Mouse (Mus musculus): ENCODE data around the gene Stfa3. TPM values are rescaled to one million over a fixed set of nuclear protein-coding genes. Genes with fewer than 3 reads are reported as not detected.
"Not testable (repeated sequence)": the region's sequence is repeated elsewhere in the genome, so short reads cannot be mapped to it uniquely, and the experiment has no call there.

Gene Stfa3
- not detected for total RNA-seq (2022)

- no peak for DNase-seq (ENCODE audit: low spot score in 2 of 2)
These were observed at the start of gene Stfa3 for GRCm38 (mm10) chr16:36455342-36455802. Gene Stfa3 (minus strand): TSS chr16:36455392.

- no peak for DNase-seq (ENCODE audit: low spot score in 2 of 2)
These were observed 47.1 kb upstream of the Stfa3 start for GRCm38 (mm10) chr16:36502286-36502685.

- no peak for DNase-seq (ENCODE audit: low spot score in 2 of 2)
These were observed 37.2 kb upstream of the Stfa3 start for GRCm38 (mm10) chr16:36492420-36492819.

GRCm38 (mm10) chr16:36476866-36477265 lies 21.7 kb upstream of the Stfa3 start:
- DNase-seq (ENCODE audit: low spot score in 2 of 2): no peak

GRCm38 (mm10) chr16:36475530-36475929 lies 20.3 kb upstream of the Stfa3 start:
- DNase-seq (ENCODE audit: low spot score in 2 of 2): no peak

- DNase-seq (ENCODE audit: low spot score in 2 of 2): no peak
These were observed 19.7 kb upstream of the Stfa3 start for GRCm38 (mm10) chr16:36474849-36475248.

GRCm38 (mm10) chr16:36473217-36474216 lies 18.3 kb upstream of the Stfa3 start:
- peak in 1 of 2 experiments; percentile 50 for DNase-seq (ENCODE audit: low spot score in 2 of 2)

GRCm38 (mm10) chr16:36471066-36471633 lies 16.0 kb upstream of the Stfa3 start:
- DNase-seq (ENCODE audit: low spot score in 2 of 2): no peak

- DNase-seq (ENCODE audit: low spot score in 2 of 2): no peak
These were observed 14.8 kb upstream of the Stfa3 start for GRCm38 (mm10) chr16:36469955-36470478.

- DNase-seq (ENCODE audit: low spot score in 2 of 2): no peak
These were observed 14.2 kb upstream of the Stfa3 start for GRCm38 (mm10) chr16:36469367-36469766.

- no peak for DNase-seq (ENCODE audit: low spot score in 2 of 2)
These were observed 13.7 kb upstream of the Stfa3 start for GRCm38 (mm10) chr16:36468862-36469261.

- no peak for DNase-seq (ENCODE audit: low spot score in 2 of 2)
These were observed 12.7 kb upstream of the Stfa3 start for GRCm38 (mm10) chr16:36467936-36468335.

GRCm38 (mm10) chr16:36465436-36465835 lies 10.2 kb upstream of the Stfa3 start:
- no peak for DNase-seq (ENCODE audit: low spot score in 2 of 2)

- peak in 1 of 2 experiments; percentile 28 for DNase-seq (ENCODE audit: low spot score in 2 of 2)
These were observed 8.9 kb upstream of the Stfa3 start for GRCm38 (mm10) chr16:36464076-36464475.

GRCm38 (mm10) chr16:36460426-36460825 lies 5.2 kb upstream of the Stfa3 start:
- no peak for DNase-seq (ENCODE audit: low spot score in 2 of 2)

GRCm38 (mm10) chr16:36420979-36421378 lies 34.2 kb downstream of the Stfa3 start:
- DNase-seq (ENCODE audit: low spot score in 2 of 2): not testable (repeated sequence)

GRCm38 (mm10) chr16:36408357-36408756 lies 46.8 kb downstream of the Stfa3 start, which contains the start of gene Stfa2:
Gene Stfa2 (minus strand): TSS chr16:36408457.
- no peak for DNase-seq (ENCODE audit: low spot score in 2 of 2)

Other genes starting within 250 kb of the Stfa3 start
- not detected for gene Gm5416, start 245.0 kb downstream of the Stfa3 start, total RNA-seq (2022)
- gene 2010005H15Rik, start 233.9 kb downstream of the Stfa3 start, total RNA-seq (2022): not detected
- gene Stfa1, start 178.4 kb downstream of the Stfa3 start, total RNA-seq (2022): not detected
- gene BC117090, start 121.1 kb downstream of the Stfa3 start, total RNA-seq (2022): not detected
- gene BC100530, start 87.6 kb downstream of the Stfa3 start, total RNA-seq (2022): not detected
- not detected for gene Stfa2, start 46.9 kb downstream of the Stfa3 start, total RNA-seq (2022)
- under 1 TPM; 0.30 to 0.79 (median 0.52) TPM for gene Casr, start 106.7 kb upstream of the Stfa3 start, total RNA-seq (2022)
- 1 to 10 TPM in 3 of 4 experiments, under 1 TPM in 1; 0.74 to 3.8 (median 2.3) TPM for gene Cd86, start 210.7 kb upstream of the Stfa3 start, total RNA-seq (2022)
- gene Ildr1, start 238.6 kb upstream of the Stfa3 start, total RNA-seq (2022): under 1 TPM; 0.13 to 0.57 (median 0.20) TPM